Mouse (Mus musculus): Measurements from ENCODE around the gene Lenep. TPM values are rescaled to one million over a fixed set of nuclear protein-coding genes. Genes with fewer than 3 reads are reported as not detected.

The Lenep gene
- polyA plus RNA-seq, 1 experiment from 2014 or later: 0.64 TPM

DNA sequence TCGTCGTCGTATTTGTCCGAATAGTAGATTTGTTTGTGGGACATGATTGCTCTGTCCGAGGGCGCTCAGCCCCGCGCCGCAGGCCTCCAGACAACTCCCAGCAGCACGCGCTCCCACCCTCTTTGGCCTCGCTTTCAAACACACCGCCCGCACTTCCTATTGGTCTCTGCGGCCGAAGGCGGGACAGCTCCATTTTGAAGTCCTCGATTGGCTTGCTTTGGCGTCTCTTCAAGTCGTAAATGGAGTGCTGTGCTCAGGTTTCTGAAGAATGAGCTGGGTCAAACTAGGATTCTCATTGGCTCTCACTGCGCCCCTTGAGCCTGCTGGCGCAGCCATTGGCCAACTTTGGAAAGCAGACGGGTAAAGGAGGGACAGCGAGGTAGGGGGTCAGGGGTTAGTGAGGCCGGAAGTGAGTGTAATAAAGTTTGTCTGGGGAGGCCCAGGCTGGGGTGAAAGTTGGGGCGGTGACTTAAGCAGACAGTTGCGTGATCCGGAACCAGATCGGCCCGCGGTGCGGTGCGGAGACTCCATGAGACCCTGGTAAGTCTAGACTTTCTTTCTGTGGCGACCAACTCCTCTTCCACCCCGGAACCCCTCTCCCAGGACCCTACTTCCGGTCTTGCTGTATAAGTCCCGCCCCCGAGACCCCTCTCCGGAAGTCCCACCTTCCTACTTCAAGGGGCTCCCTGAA lies 15.7 kb upstream of the Lenep start, which contains the start of the genes Cks1b and Shc1:
Gene Cks1b, minus strand, starts transcription at position 214 of the 691 bp plus-strand sequence.
Gene Shc1, plus strand, starts transcription at position 274 of the 691 bp plus-strand sequence.
- H3K27me3 ChIP-seq: no peaks in the 10 kb centered on the region

GRCm38 (mm10) chr3:89417840-89418169 lies 15.2 kb upstream of the Lenep start:
- H3K4me1 ChIP-seq: peaks cover 43% of the 10 kb centered on the region
- H3K9me3 ChIP-seq: no peaks in the 10 kb centered on the region
- H3K27me3 ChIP-seq: no peaks in the 10 kb centered on the region
- peak; percentile 59 for ATAC-seq (replicated peaks)
- WGBS: under 1% methylated on average over 20 of the region's 20 CpGs
- H3K9ac ChIP-seq (replicated peaks): peak overlapping the region; percentile 47
- H3K27ac ChIP-seq (replicated peaks): peak overlapping the region; percentile 87
- H3K4me2 ChIP-seq (replicated peaks): peak overlapping the region; percentile 85
- H3K4me3 ChIP-seq: peak overlapping the region; percentile 58
- peaks cover 20% of the 10 kb centered on the region for H3K36me3 ChIP-seq

More for the DNA sequence above, 15.7 kb upstream of the Lenep start, which contains the start of the genes Cks1b and Shc1:
- H3K36me3 ChIP-seq: peaks cover 20% of the 10 kb centered on the region
- no peaks in the 10 kb centered on the region for H3K9me3 ChIP-seq
- peak; percentile 95 for ATAC-seq (replicated peaks)
- H3K4me2 ChIP-seq (replicated peaks): peak within 1 kb of the TSS; percentile 85
- H3K4me1 ChIP-seq: peaks cover 43% of the 10 kb centered on the region
- peak within 1 kb of the TSS; percentile 87 for H3K27ac ChIP-seq (replicated peaks)
- under 1% methylated on average over 39 of the region's 39 CpGs for WGBS
- peak within 1 kb of the TSS; percentile 58 for H3K4me3 ChIP-seq
- peak within 1 kb of the TSS; percentile 48 for H3K9ac ChIP-seq (replicated peaks)

DNA sequence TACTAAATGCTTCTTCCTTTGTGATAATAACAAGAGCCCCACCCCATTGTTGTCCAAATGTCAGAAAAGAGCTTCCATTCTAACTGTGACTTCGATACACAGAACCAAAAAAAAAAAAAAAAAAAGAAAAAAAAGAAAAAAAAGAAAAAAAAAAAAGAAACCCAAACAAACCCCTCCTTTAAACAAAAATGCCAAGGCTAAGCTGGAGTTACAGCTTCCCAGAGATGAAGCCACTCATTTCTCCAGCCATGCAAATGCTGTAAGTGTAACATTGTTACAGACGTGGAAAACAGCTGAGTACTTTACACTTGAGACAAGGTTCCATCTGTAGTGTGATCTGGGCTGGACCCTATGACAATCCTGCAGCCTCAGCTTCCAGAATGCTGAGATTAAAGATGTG lies 14.5 kb upstream of the Lenep start:
- peak overlapping the region; percentile 47 for H3K9ac ChIP-seq (replicated peaks)

GRCm38 (mm10) chr3:89416158-89416557 lies 13.6 kb upstream of the Lenep start:
- no peak overlapping the region for H3K4me3 ChIP-seq
- no peak overlapping the region for H3K4me2 ChIP-seq (replicated peaks)
- no peak overlapping the region for H3K9ac ChIP-seq (replicated peaks)
- peaks cover 20% of the 10 kb centered on the region for H3K36me3 ChIP-seq
- no peak overlapping the region for H3K27ac ChIP-seq (replicated peaks)
- no peak for ATAC-seq (replicated peaks)
- peaks cover 40% of the 10 kb centered on the region for H3K4me1 ChIP-seq
- WGBS: 95% methylated on average over 8 of the region's 8 CpGs
- no peaks in the 10 kb centered on the region for H3K9me3 ChIP-seq
- no peaks in the 10 kb centered on the region for H3K27me3 ChIP-seq

More for the DNA sequence above, 14.5 kb upstream of the Lenep start:
- no peaks in the 10 kb centered on the region for H3K9me3 ChIP-seq
- no peak for ATAC-seq (replicated peaks)
- peak overlapping the region; percentile 85 for H3K4me2 ChIP-seq (replicated peaks)
- H3K4me3 ChIP-seq: peak overlapping the region; percentile 58
- peaks cover 45% of the 10 kb centered on the region for H3K4me1 ChIP-seq
- no peaks in the 10 kb centered on the region for H3K27me3 ChIP-seq
- 14% methylated on average over 2 of the region's 2 CpGs for WGBS
- peak overlapping the region; percentile 87 for H3K27ac ChIP-seq (replicated peaks)
- peaks cover 20% of the 10 kb centered on the region for H3K36me3 ChIP-seq

DNA sequence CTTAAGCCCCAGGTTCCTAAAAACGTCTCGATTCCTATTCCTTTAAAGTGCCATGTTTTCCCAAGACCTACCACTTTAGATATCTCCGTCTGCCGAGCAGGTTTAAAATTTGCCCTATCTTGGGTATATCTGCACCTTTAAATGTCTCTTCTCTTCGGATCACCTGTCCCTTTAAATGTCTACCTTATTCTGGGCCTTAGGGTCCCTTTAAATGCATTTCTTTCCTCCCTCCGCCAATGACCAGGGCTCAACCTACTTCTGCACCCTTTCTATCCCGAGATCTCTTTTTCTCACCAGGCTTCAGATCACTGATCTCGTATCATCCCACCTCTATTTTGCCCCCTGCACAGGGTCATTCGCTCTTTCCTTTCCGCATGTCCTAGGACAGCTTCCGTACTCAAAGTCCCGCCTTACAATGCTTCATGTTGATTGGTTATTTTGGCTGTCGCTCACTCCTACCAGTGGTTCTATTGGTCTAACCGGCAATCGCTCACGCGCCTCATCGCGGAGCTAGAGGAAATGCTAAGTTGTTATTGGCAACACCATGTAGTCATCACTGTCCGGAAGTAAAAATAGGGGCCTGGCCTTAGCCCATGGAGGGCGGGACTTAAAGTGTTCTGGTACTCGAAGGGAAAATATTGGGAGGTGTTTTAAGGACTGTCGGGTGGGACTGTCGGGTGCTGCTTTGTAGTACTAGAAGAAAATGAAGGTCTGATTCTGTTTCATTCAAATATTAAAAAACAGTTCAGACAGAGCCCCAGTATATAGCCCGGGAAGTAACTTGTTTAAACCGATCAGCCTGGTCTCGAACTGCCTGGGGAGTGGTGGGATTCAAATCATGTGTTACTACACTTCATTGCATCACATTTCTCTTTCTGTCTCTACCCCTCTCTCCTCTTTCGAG lies 9.1 kb upstream of the Lenep start, which contains the start of gene Flad1:
Gene Flad1, minus strand, starts transcription at position 381 of the 904 bp plus-strand sequence.
- Histone ChIP-seq H3K36me3 (peaks cover 26% of the 10 kb centered on the region), H3K4me1 (peaks cover 26% of the 10 kb centered on the region), H3K27me3 (no peaks in the 10 kb centered on the region), H3K9me3 (no peaks in the 10 kb centered on the region), H3K27ac (replicated peaks) (peak within 1 kb of the TSS; percentile 71), H3K9ac (replicated peaks) (peak within 1 kb of the TSS; percentile 60), H3K4me3 (peak within 1 kb of the TSS; percentile 69), H3K4me2 (replicated peaks) (peak within 1 kb of the TSS; percentile 67)
- peak; percentile 100 for ATAC-seq (replicated peaks)
- 6% methylated on average over 28 of the region's 28 CpGs for WGBS

- H3K27ac ChIP-seq (replicated peaks): peak overlapping the region; percentile 71; the same call in 1 of the 2 replicates
- peaks cover 23% of the 10 kb centered on the region for H3K36me3 ChIP-seq
- no peaks in the 10 kb centered on the region for H3K27me3 ChIP-seq
- H3K9ac ChIP-seq (replicated peaks): peak overlapping the region; percentile 60
- H3K4me3 ChIP-seq: peak overlapping the region; percentile 69
- no peak for ATAC-seq (replicated peaks)
- WGBS: 78% methylated on average over 10 of the region's 10 CpGs
- H3K9me3 ChIP-seq: no peaks in the 10 kb centered on the region
- H3K4me1 ChIP-seq: peaks cover 19% of the 10 kb centered on the region
- H3K4me2 ChIP-seq (replicated peaks): peak overlapping the region; percentile 67
Observed at GRCm38 (mm10) chr3:89410864-89411263, 8.3 kb upstream of the Lenep start.

GRCm38 (mm10) chr3:89409701-89410100 lies 7.1 kb upstream of the Lenep start:
- 91% methylated on average over 3 of the region's 3 CpGs for WGBS
- no peak overlapping the region for H3K4me2 ChIP-seq (replicated peaks)
- H3K9me3 ChIP-seq: no peaks in the 10 kb centered on the region
- H3K36me3 ChIP-seq: peaks cover 20% of the 10 kb centered on the region
- H3K27me3 ChIP-seq: no peaks in the 10 kb centered on the region
- no peak overlapping the region for H3K27ac ChIP-seq (replicated peaks)
- no peak overlapping the region for H3K4me3 ChIP-seq
- no peak for ATAC-seq (replicated peaks)
- 0 out of 2 replicates have a peak overlapping the region, but pooled peaks have one; percentile 3 for H3K9ac ChIP-seq (replicated peaks)
- peaks cover 19% of the 10 kb centered on the region for H3K4me1 ChIP-seq

- H3K36me3 ChIP-seq: peaks cover 19% of the 10 kb centered on the region; the same call in 1 of the 2 replicates
- H3K9ac ChIP-seq (replicated peaks): no peak overlapping the region
- no peak overlapping the region for H3K4me2 ChIP-seq (replicated peaks)
- H3K9me3 ChIP-seq: no peaks in the 10 kb centered on the region
- peaks cover 19% of the 10 kb centered on the region for H3K4me1 ChIP-seq
- no peak overlapping the region for H3K4me3 ChIP-seq
- H3K27me3 ChIP-seq: no peaks in the 10 kb centered on the region
- H3K27ac ChIP-seq (replicated peaks): no peak overlapping the region
- ATAC-seq (replicated peaks): no peak
- WGBS: 72% methylated on average over 16 of the region's 16 CpGs
Observed at GRCm38 (mm10) chr3:89408448-89408847, 5.9 kb upstream of the Lenep start.

DNA sequence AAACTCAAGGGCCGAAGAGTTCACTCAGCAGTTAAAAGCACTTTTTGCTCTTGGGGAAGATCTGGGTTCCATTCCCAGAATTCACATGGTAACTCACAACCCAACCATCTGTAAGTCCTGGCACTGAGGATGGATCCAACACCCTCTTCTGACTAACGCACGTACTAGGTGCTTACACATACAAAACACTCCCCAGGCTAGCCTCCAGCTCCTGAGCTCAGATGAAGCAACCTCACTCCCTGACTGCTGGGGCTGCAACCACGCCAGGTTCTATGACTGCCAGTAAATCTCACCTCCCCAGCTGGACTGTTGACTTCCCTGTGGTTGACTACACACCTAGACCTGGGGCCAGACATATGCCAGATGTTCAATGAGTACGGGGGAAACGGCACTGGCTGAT lies 4.3 kb upstream of the Lenep start:
- no peak overlapping the region for H3K4me2 ChIP-seq (replicated peaks)
- 85% methylated on average over 6 of the region's 6 CpGs for WGBS
- H3K27ac ChIP-seq (replicated peaks): no peak overlapping the region
- no peak for ATAC-seq (replicated peaks)
- H3K27me3 ChIP-seq: no peaks in the 10 kb centered on the region
- H3K36me3 ChIP-seq: peaks cover 31% of the 10 kb centered on the region
- H3K4me3 ChIP-seq: no peak overlapping the region
- H3K9ac ChIP-seq (replicated peaks): no peak overlapping the region
- H3K4me1 ChIP-seq: peaks cover 14% of the 10 kb centered on the region
- H3K9me3 ChIP-seq: no peaks in the 10 kb centered on the region

- Histone ChIP-seq H3K9ac (replicated peaks) (no peak overlapping the region), H3K27me3 (0 out of 2 replicates have a peak, but pooled peaks cover under 1% of the 10 kb centered on the region), H3K4me3 (no peak overlapping the region), H3K4me1 (peaks cover 4% of the 10 kb centered on the region), H3K36me3 (peaks cover 36% of the 10 kb centered on the region), H3K9me3 (no peaks in the 10 kb centered on the region), H3K4me2 (replicated peaks) (no peak overlapping the region), H3K27ac (replicated peaks) (no peak overlapping the region)
- no peak for ATAC-seq (replicated peaks)
- 91% methylated on average over 7 of the region's 7 CpGs for WGBS
Observed at GRCm38 (mm10) chr3:89401329-89401728, 1.3 kb downstream of the Lenep start.

- H3K9me3 ChIP-seq: no peaks in the 10 kb centered on the region
- H3K9ac ChIP-seq (replicated peaks): peak overlapping the region; percentile 32; the same call in 1 of the 2 replicates
- peak overlapping the region; percentile 41 for H3K4me3 ChIP-seq
- no peak for ATAC-seq (replicated peaks)
- peaks cover 5% of the 10 kb centered on the region; the same call in 1 of the 2 replicates for H3K27me3 ChIP-seq
- peaks cover 46% of the 10 kb centered on the region for H3K4me1 ChIP-seq
- H3K27ac ChIP-seq (replicated peaks): no peak overlapping the region
- whole genome bisulfite sequencing: 0% methylated on average over 4 of the region's 4 CpGs
- peak overlapping the region; percentile 94 for H3K4me2 ChIP-seq (replicated peaks)
- H3K36me3 ChIP-seq: peaks cover 8% of the 10 kb centered on the region; the same call in 1 of the 2 replicates
Observed at GRCm38 (mm10) chr3:89396654-89397005, 6.0 kb downstream of the Lenep start.
